Mouse (Mus musculus) midbrain, postnatal 0 days (tissue): Measurements from ENCODE around the gene Naa40. TPM values are rescaled to one million over a fixed set of nuclear protein-coding genes. Genes with fewer than 3 reads are reported as not detected.
A peak's percentile ranks its signal among the peaks of the same experiment; 100 is the strongest.

Source experiments
- ATAC-seq: fragments of 200-750 bp; cut with Nextera tagmentation; 2 replicates; pipeline ENCODE4 v1.8.0; 2017; ENCODE audit warnings: moderate number of reproducible peaks, mild to moderate bottlenecking, moderate TSS enrichment, moderate library complexity; ENCODE audit not compliant: low FRiP score
- DNase-seq: peaks from one replicate; pipeline ENCODE4 v3.0.0-alpha.2; 2015; ENCODE audit warnings: low spot score
- H3K27ac ChIP-seq: fragments of 300-500 bp; sonication (generic); 2 replicates; pipeline ENCODE4 v1.5.1; 2014; ENCODE audit warnings: low read depth, mild to moderate bottlenecking, low read length, mixed read lengths
- H3K27me3 ChIP-seq: fragments of 300-500 bp; sonication (generic); 2 replicates; pipeline ENCODE4 v1.6.1; 2014; ENCODE audit warnings: low read length, control low read depth, mixed read lengths; ENCODE audit not compliant: insufficient read depth
- H3K36me3 ChIP-seq: fragments of 300-500 bp; sonication (generic); 2 replicates; pipeline ENCODE4 v1.6.1; 2014; ENCODE audit warnings: low read length, control low read depth, mixed read lengths; ENCODE audit not compliant: insufficient read depth
- H3K4me1 ChIP-seq: fragments of 300-500 bp; sonication (generic); 2 replicates; pipeline ENCODE4 v1.6.1; 2014; ENCODE audit warnings: mild to moderate bottlenecking, control low read depth, antibody characterized with exemption, low read length, mixed read lengths; ENCODE audit not compliant: insufficient read depth
- H3K4me2 ChIP-seq: fragments of 300-500 bp; sonication (generic); 2 replicates; pipeline ENCODE4 v1.6.1; 2014; ENCODE audit warnings: low read depth, mild to moderate bottlenecking, low read length, mixed read lengths; ENCODE audit not compliant: poor library complexity, severe bottlenecking
- H3K4me3 ChIP-seq: fragments of 300-500 bp; sonication (generic); 2 replicates; pipeline ENCODE4 v1.5.1; 2014; ENCODE audit warnings: low read depth, mild to moderate bottlenecking, low read length, moderate library complexity
- H3K9ac ChIP-seq: fragments of 300-500 bp; sonication (generic); replicated peaks from 2 replicates; pipeline ENCODE4 v1.6.1; 2014; ENCODE audit warnings: mild to moderate bottlenecking, low read length, moderate library complexity, mixed read lengths; ENCODE audit not compliant: poor library complexity, severe bottlenecking
- H3K9me3 ChIP-seq: fragments of 300-500 bp; sonication (generic); 2 replicates; pipeline ENCODE4 v1.6.1; 2016; ENCODE audit warnings: low read length, control low read depth
- CTCF ChIP-seq: IDR thresholded peaks from 2 replicates; pipeline ENCODE4 v1.5.1; 2016; ENCODE audit warnings: antibody characterized with exemption, mild to moderate bottlenecking
- WGBS: fragments of 180-500 bp; shearing (Covaris S2); extraction: QIAGEN DNeasy Blood & Tissue Kit; methylation state at CpG from one replicate; pipeline ENCODE4 v1.1.7; 2014; 5-methylcytosine and 5-hydroxymethylcytosine counted together
- polyA plus RNA-seq: library from polyadenylated mRNA; unstranded; fragments of >200 nt; fragmentation: Nextera tagmentation; extraction: Ambion mirVana; gene quantifications from 2 replicates; pipeline ENCODE4 v1.2.1, GENCODE M21; 2015
- total RNA-seq: library from RNA; depleted of rRNA; stranded (reverse); fragments of >200 nt; gene quantifications from 2 replicates; pipeline ENCODE4 v1.2.3, GENCODE M21; 2014

The Naa40 gene
- total and polyA plus RNA-seq, 2 experiments from 2014 or later = 46.1 to 62.5 TPM

DNA sequence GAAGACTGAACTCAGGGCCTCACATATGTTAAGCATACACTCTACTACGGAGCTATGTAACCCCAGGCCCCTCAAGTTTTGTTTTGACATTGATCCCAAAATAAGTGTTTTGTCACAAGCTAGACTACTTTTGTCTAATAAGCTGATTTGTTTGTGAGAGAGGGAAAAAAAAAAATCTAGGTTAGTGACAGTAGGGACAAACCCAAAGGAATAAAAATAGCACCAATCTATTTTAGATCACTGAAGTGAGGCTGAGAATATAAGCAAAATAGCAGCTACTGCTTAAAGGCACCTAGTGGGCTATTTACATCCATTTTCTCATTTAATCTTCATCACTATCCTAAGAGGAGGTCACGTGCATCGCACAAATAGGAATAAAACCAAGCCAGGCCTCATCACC, 1.4 kb downstream of the Naa40 start:
- Histone ChIP-seq H3K27ac (no peak overlapping the region), H3K9ac (no peak overlapping the region), H3K4me3 (peak overlapping the region; percentile 64; the same call in 1 of the 2 replicates), H3K4me2 (peak overlapping the region; percentile 96), H3K36me3 (no peaks in the 10 kb centered on the region), H3K27me3 (no peaks in the 10 kb centered on the region), H3K4me1 (0 out of 2 replicates have a peak, but pooled peaks cover 6% of the 10 kb centered on the region), H3K9me3 (no peaks in the 10 kb centered on the region)
- 86% methylated on average over 3 of the region's 3 CpGs for WGBS
- no peak for ATAC-seq
- no peak for TF ChIP-seq CTCF
- DNase-seq = no peak

DNA sequence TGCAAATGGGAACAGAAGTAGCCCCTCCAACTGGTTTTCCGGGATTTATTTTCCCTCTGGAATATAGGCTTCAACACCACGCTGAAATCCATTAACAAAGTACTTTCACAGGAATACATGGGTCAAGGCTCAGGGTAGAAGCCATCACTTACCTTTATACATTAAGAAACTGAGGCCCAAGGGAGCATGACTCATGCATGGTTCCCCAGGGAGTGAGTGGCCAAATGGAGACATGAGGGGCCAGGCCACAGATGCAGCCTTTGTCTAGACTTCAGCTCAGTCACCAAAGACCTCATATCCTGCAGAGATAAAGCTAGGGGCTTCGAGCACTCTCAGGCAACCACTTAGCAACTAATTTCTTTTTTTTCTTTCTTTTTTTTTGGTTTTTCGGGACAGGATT, 4.2 kb downstream of the Naa40 start:
- no peak overlapping the region for H3K4me3 ChIP-seq
- no peak for TF ChIP-seq CTCF
- no peak overlapping the region for H3K27ac ChIP-seq
- ATAC-seq (no peak), DNase-seq (no peak)
- H3K9me3 ChIP-seq = no peaks in the 10 kb centered on the region
- peaks cover 5% of the 10 kb centered on the region for H3K36me3 ChIP-seq
- no peaks in the 10 kb centered on the region for H3K27me3 ChIP-seq
- H3K9ac ChIP-seq = no peak overlapping the region
- H3K4me1 ChIP-seq = 0 out of 2 replicates have a peak, but pooled peaks cover 6% of the 10 kb centered on the region
- H3K4me2 ChIP-seq = no peak overlapping the region
- 86% methylated on average over 4 of the region's 4 CpGs for WGBS

DNA sequence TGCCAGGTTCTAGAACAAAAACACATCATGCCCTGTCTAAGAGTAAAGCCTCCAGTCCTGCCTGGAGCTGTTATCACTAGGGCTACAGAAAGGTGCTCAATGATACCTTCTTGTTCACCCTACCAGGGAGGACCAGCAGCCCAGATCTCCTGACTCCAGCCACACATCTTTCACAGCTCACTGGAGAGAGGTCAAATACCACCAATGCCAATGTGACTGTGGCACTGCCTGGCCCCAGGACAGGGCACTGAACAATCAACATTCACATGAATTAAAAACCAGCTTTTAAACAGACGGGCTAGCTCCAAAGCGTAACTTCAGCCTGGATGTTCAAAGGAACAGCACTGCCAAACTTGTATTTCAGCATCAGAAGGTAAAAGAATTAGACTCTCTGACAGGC, 5.0 kb downstream of the Naa40 start:
- TF ChIP-seq CTCF = no peak
- Histone ChIP-seq H3K4me1 (0 out of 2 replicates have a peak, but pooled peaks cover 6% of the 10 kb centered on the region), H3K4me2 (no peak overlapping the region), H3K4me3 (no peak overlapping the region), H3K9ac (no peak overlapping the region), H3K27me3 (no peaks in the 10 kb centered on the region), H3K36me3 (peaks cover 5% of the 10 kb centered on the region), H3K9me3 (no peaks in the 10 kb centered on the region), H3K27ac (no peak overlapping the region)
- no peak for ATAC-seq
- DNase-seq = no peak
- 82% methylated on average over 2 of the region's 2 CpGs for WGBS

- no peaks in the 10 kb centered on the region for H3K9me3 ChIP-seq
- ATAC-seq = no peak
- H3K27ac ChIP-seq = no peak overlapping the region
- H3K27me3 ChIP-seq = no peaks in the 10 kb centered on the region
- peaks cover 7% of the 10 kb centered on the region for H3K36me3 ChIP-seq
- WGBS = 91% methylated on average over 9 of the region's 9 CpGs
- DNase-seq = no peak
- no peak overlapping the region for H3K4me2 ChIP-seq
- no peak overlapping the region for H3K9ac ChIP-seq
- no peak overlapping the region for H3K4me3 ChIP-seq
- TF ChIP-seq CTCF = no peak
- 0 out of 2 replicates have a peak, but pooled peaks cover 6% of the 10 kb centered on the region for H3K4me1 ChIP-seq
Observed at GRCm38 (mm10) chr19:7235461-7235860, 5.5 kb downstream of the Naa40 start.

- H3K4me2 ChIP-seq = no peak overlapping the region
- H3K27me3 ChIP-seq = no peaks in the 10 kb centered on the region
- TF ChIP-seq CTCF = peak; percentile 93
- no peak overlapping the region for H3K9ac ChIP-seq
- H3K36me3 ChIP-seq = peaks cover 13% of the 10 kb centered on the region
- H3K27ac ChIP-seq = no peak overlapping the region
- WGBS = 50% methylated on average over 8 of the region's 8 CpGs
- DNase-seq (peak; percentile 90), ATAC-seq (peak; percentile 88)
- no peaks in the 10 kb centered on the region for H3K4me1 ChIP-seq
- H3K4me3 ChIP-seq = no peak overlapping the region
- no peaks in the 10 kb centered on the region for H3K9me3 ChIP-seq
Observed at GRCm38 (mm10) chr19:7234537-7235221, 6.3 kb downstream of the Naa40 start.

DNA sequence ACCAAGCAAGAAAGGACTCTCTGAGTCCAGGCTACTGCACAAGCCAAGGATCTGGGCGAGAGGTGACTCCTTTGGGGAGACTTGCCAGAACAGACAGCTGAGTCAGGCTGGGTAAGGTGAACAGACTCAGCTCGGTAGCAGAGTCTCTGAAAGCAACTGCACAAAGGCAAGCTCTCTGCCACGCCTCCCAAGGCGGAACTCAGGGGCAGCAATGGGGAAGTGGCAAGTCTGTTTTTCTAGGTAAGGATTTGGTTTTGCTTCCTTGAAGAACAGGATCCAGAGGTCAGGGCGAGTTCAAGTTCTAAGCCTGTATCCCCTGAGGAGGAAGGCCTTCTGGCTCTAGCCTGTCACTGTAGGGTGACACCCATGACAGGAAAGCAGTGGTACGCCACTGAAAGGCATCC, 14.5 kb downstream of the Naa40 start:
- no peak for DNase-seq
- WGBS = 77% methylated on average over 6 of the region's 6 CpGs
- TF ChIP-seq CTCF = no peak
- Histone ChIP-seq H3K27ac (no peak overlapping the region), H3K4me2 (no peak overlapping the region), H3K9ac (no peak overlapping the region), H3K4me1 (no peaks in the 10 kb centered on the region), H3K36me3 (peaks cover 37% of the 10 kb centered on the region), H3K4me3 (no peak overlapping the region), H3K27me3 (no peaks in the 10 kb centered on the region), H3K9me3 (no peaks in the 10 kb centered on the region)
- ATAC-seq = no peak
